Mouse (Mus musculus): ENCODE measurements around the gene Cryzl2. TPM values are rescaled to one million over a fixed set of nuclear protein-coding genes. Genes with fewer than 3 reads are reported as not detected.

The Cryzl2 gene
- 8.0 and 9.7 TPM in 2 replicates for polyA plus RNA-seq (2014; fragmentation: Nextera tagmentation; extraction: Ambion mirVana)

- Histone ChIP-seq H3K27me3 (ENCODE audit: control insufficient read depth, insufficient read depth, low read length) (no peaks in the 10 kb centered on the region), H3K9ac (replicated peaks; ENCODE audit: low read length) (peak within 1 kb of the TSS; percentile 54), H3K9me3 (replicated peaks; ENCODE audit: control insufficient read depth, low read length) (no peaks in the 10 kb centered on the region), H3K36me3 (replicated peaks; ENCODE audit: control insufficient read depth, insufficient read depth, low read depth, low read length) (no peaks in the 10 kb centered on the region), H3K4me2 (ENCODE audit: low read depth, low read length) (peak within 1 kb of the TSS; percentile 62), H3K4me1 (ENCODE audit: control insufficient read depth, insufficient read depth, low read length) (no peaks in the 10 kb centered on the region), H3K27ac (replicated peaks; ENCODE audit: low read depth, low read length) (no peak within 1 kb of the TSS), H3K4me3 (ENCODE audit: low read depth, low read length) (peak within 1 kb of the TSS; percentile 36)
- DNase-seq (ENCODE audit: low spot score) (peak; percentile 84), ATAC-seq (replicated peaks; ENCODE audit: insufficient number of reproducible peaks, low FRiP score, low TSS enrichment, low read depth) (peak; percentile 85)
- WGBS = 6% methylated on average over 26 of the region's 29 CpGs
Observed at GRCm38 (mm10) chr1:157458421-157459208, at the start of gene Cryzl2. Gene Cryzl2, plus strand, starts transcription at chr1:157458577.

- Histone ChIP-seq H3K9ac (replicated peaks; ENCODE audit: low read length) (no peak overlapping the region), H3K36me3 (replicated peaks; ENCODE audit: control insufficient read depth, insufficient read depth, low read depth, low read length) (no peaks in the 10 kb centered on the region), H3K4me1 (ENCODE audit: control insufficient read depth, insufficient read depth, low read length) (no peaks in the 10 kb centered on the region), H3K9me3 (replicated peaks; ENCODE audit: control insufficient read depth, low read length) (no peaks in the 10 kb centered on the region), H3K4me3 (ENCODE audit: low read depth, low read length) (no peak overlapping the region), H3K27ac (replicated peaks; ENCODE audit: low read depth, low read length) (no peak overlapping the region), H3K27me3 (ENCODE audit: control insufficient read depth, insufficient read depth, low read length) (no peaks in the 10 kb centered on the region), H3K4me2 (ENCODE audit: low read depth, low read length) (no peak overlapping the region)
- DNase-seq (ENCODE audit: low spot score) = no peak
- 84% methylated on average over 2 of the region's 2 CpGs for WGBS
- no peak for ATAC-seq (replicated peaks; ENCODE audit: insufficient number of reproducible peaks, low FRiP score, low TSS enrichment, low read depth)
Observed at GRCm38 (mm10) chr1:157409648-157410047, 48.7 kb upstream of the Cryzl2 start.

GRCm38 (mm10) chr1:157410937-157411336, 47.4 kb upstream of the Cryzl2 start:
- H3K4me3 ChIP-seq (ENCODE audit: low read depth, low read length) = peak overlapping the region; percentile 90
- DNase-seq (ENCODE audit: low spot score) = no peak
- no peaks in the 10 kb centered on the region for H3K4me1 ChIP-seq (ENCODE audit: control insufficient read depth, insufficient read depth, low read length)
- no peaks in the 10 kb centered on the region for H3K9me3 ChIP-seq (replicated peaks; ENCODE audit: control insufficient read depth, low read length)
- H3K4me2 ChIP-seq (ENCODE audit: low read depth, low read length) = peak overlapping the region; percentile 88
- WGBS = 14% methylated on average over 8 of the region's 8 CpGs
- H3K27ac ChIP-seq (replicated peaks; ENCODE audit: low read depth, low read length) = no peak overlapping the region
- H3K27me3 ChIP-seq (ENCODE audit: control insufficient read depth, insufficient read depth, low read length) = no peaks in the 10 kb centered on the region
- ATAC-seq (replicated peaks; ENCODE audit: insufficient number of reproducible peaks, low FRiP score, low TSS enrichment, low read depth) = no peak
- no peak overlapping the region; the same call in 1 of the 2 replicates for H3K9ac ChIP-seq (replicated peaks; ENCODE audit: low read length)
- H3K36me3 ChIP-seq (replicated peaks; ENCODE audit: control insufficient read depth, insufficient read depth, low read depth, low read length) = no peaks in the 10 kb centered on the region

- 0% methylated on average over 4 of the region's 4 CpGs for WGBS
- no peak overlapping the region for H3K27ac ChIP-seq (replicated peaks; ENCODE audit: low read depth, low read length)
- no peaks in the 10 kb centered on the region for H3K4me1 ChIP-seq (ENCODE audit: control insufficient read depth, insufficient read depth, low read length)
- peak overlapping the region; percentile 83 for H3K9ac ChIP-seq (replicated peaks; ENCODE audit: low read length)
- no peaks in the 10 kb centered on the region for H3K27me3 ChIP-seq (ENCODE audit: control insufficient read depth, insufficient read depth, low read length)
- no peaks in the 10 kb centered on the region for H3K36me3 ChIP-seq (replicated peaks; ENCODE audit: control insufficient read depth, insufficient read depth, low read depth, low read length)
- H3K9me3 ChIP-seq (replicated peaks; ENCODE audit: control insufficient read depth, low read length) = no peaks in the 10 kb centered on the region
- H3K4me3 ChIP-seq (ENCODE audit: low read depth, low read length) = peak overlapping the region; percentile 90
- ATAC-seq (replicated peaks; ENCODE audit: insufficient number of reproducible peaks, low FRiP score, low TSS enrichment, low read depth) (no peak), DNase-seq (ENCODE audit: low spot score) (no peak)
- H3K4me2 ChIP-seq (ENCODE audit: low read depth, low read length) = peak overlapping the region; percentile 88
Observed at GRCm38 (mm10) chr1:157411341-157411710, 47.1 kb upstream of the Cryzl2 start.

- Histone ChIP-seq H3K36me3 (replicated peaks; ENCODE audit: control insufficient read depth, insufficient read depth, low read depth, low read length) (no peaks in the 10 kb centered on the region), H3K9me3 (replicated peaks; ENCODE audit: control insufficient read depth, low read length) (no peaks in the 10 kb centered on the region), H3K4me3 (ENCODE audit: low read depth, low read length) (peak overlapping the region; percentile 90), H3K9ac (replicated peaks; ENCODE audit: low read length) (peak overlapping the region; percentile 83), H3K4me2 (ENCODE audit: low read depth, low read length) (peak overlapping the region; percentile 88), H3K27ac (replicated peaks; ENCODE audit: low read depth, low read length) (peak overlapping the region; percentile 90), H3K27me3 (ENCODE audit: control insufficient read depth, insufficient read depth, low read length) (no peaks in the 10 kb centered on the region), H3K4me1 (ENCODE audit: control insufficient read depth, insufficient read depth, low read length) (no peaks in the 10 kb centered on the region)
- DNase-seq (ENCODE audit: low spot score) = peak; percentile 44
- WGBS = under 1% methylated on average over 51 of the region's 85 CpGs
- peak; percentile 92 for ATAC-seq (replicated peaks; ENCODE audit: insufficient number of reproducible peaks, low FRiP score, low TSS enrichment, low read depth)
Observed at GRCm38 (mm10) chr1:157411711-157412380, 46.5 kb upstream of the Cryzl2 start.

GRCm38 (mm10) chr1:157412454-157413369, 45.7 kb upstream of the Cryzl2 start, which contains the start of gene Rasal2:
Gene Rasal2, minus strand, starts transcription at chr1:157412595.
- H3K4me3 ChIP-seq (ENCODE audit: low read depth, low read length) = peak within 1 kb of the TSS; percentile 90
- peak; percentile 98 for DNase-seq (ENCODE audit: low spot score)
- H3K9me3 ChIP-seq (replicated peaks; ENCODE audit: control insufficient read depth, low read length) = no peaks in the 10 kb centered on the region
- ATAC-seq (replicated peaks; ENCODE audit: insufficient number of reproducible peaks, low FRiP score, low TSS enrichment, low read depth) = peak; percentile 96
- peak within 1 kb of the TSS; percentile 88 for H3K4me2 ChIP-seq (ENCODE audit: low read depth, low read length)
- no peaks in the 10 kb centered on the region for H3K36me3 ChIP-seq (replicated peaks; ENCODE audit: control insufficient read depth, insufficient read depth, low read depth, low read length)
- peak within 1 kb of the TSS; percentile 90 for H3K27ac ChIP-seq (replicated peaks; ENCODE audit: low read depth, low read length)
- H3K9ac ChIP-seq (replicated peaks; ENCODE audit: low read length) = peak within 1 kb of the TSS; percentile 83
- WGBS = under 1% methylated on average over 57 of the region's 62 CpGs
- H3K27me3 ChIP-seq (ENCODE audit: control insufficient read depth, insufficient read depth, low read length) = no peaks in the 10 kb centered on the region
- H3K4me1 ChIP-seq (ENCODE audit: control insufficient read depth, insufficient read depth, low read length) = no peaks in the 10 kb centered on the region

GRCm38 (mm10) chr1:157415771-157416170, 42.6 kb upstream of the Cryzl2 start:
- ATAC-seq (replicated peaks; ENCODE audit: insufficient number of reproducible peaks, low FRiP score, low TSS enrichment, low read depth) (no peak), DNase-seq (ENCODE audit: low spot score) (no peak)
- H3K9ac ChIP-seq (replicated peaks; ENCODE audit: low read length) = no peak overlapping the region
- H3K4me3 ChIP-seq (ENCODE audit: low read depth, low read length) = no peak overlapping the region
- 73% methylated on average over 3 of the region's 3 CpGs for WGBS
- H3K36me3 ChIP-seq (replicated peaks; ENCODE audit: control insufficient read depth, insufficient read depth, low read depth, low read length) = no peaks in the 10 kb centered on the region
- no peak overlapping the region for H3K27ac ChIP-seq (replicated peaks; ENCODE audit: low read depth, low read length)
- H3K27me3 ChIP-seq (ENCODE audit: control insufficient read depth, insufficient read depth, low read length) = no peaks in the 10 kb centered on the region
- no peaks in the 10 kb centered on the region for H3K9me3 ChIP-seq (replicated peaks; ENCODE audit: control insufficient read depth, low read length)
- no peak overlapping the region for H3K4me2 ChIP-seq (ENCODE audit: low read depth, low read length)
- no peaks in the 10 kb centered on the region for H3K4me1 ChIP-seq (ENCODE audit: control insufficient read depth, insufficient read depth, low read length)

Measured in embryonic facial prominence, embryonic 11.5 days (tissue).